Mouse (Mus musculus) MN1 (cell line): ENCODE measurements around the gene Pde8b.

Source experiments
- DNase-seq: peaks from one replicate; pipeline ENCODE4 v3.0.0-alpha.2; 2016; ENCODE audit warnings: low spot score

Gene Pde8b

GRCm38 (mm10) chr13:95019345-95019744 lies 230.8 kb downstream of the Pde8b start:
- DNase-seq, result no peak

DNA sequence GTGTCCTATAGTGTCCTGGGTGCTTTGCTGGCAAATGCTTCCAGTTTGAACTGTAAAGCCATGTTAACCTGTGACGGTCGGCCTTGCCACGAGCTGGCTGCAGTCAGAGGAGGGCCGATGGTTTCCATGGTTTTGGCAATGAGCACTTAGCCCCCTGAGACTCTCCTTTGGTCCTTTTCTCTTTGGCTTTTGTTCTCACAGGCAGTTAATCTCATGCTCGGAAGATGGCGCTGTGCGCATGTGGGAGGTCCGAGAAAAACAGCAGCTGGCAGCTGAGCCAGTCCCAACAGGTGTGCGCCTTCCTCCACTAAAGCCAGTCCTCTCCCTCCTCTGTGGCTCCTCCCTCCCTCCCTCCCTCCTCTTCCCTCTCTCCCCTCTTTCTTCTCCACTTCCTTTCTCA lies 232.2 kb downstream of the Pde8b start:
- DNase-seq, result no peak

DNA sequence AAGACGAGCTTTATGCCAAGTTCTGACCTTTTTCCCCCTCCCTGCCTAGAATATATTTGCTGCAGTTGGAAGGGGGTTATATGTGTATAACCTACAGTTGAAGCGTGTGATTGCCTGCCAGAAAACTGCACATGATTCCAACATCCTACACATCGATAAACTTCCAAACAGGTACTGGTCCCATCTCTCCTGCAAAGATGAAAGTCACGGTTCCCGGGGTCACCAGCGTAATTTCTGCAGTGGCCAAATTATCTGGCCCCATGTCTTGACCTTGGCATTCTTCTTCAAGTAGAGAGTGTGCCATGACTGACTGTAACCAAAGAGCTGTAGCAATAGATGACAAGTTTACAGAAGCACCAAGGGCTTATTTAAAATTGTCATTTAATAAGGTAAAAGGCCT lies 232.9 kb downstream of the Pde8b start:
- DNase-seq, result no peak

DNA sequence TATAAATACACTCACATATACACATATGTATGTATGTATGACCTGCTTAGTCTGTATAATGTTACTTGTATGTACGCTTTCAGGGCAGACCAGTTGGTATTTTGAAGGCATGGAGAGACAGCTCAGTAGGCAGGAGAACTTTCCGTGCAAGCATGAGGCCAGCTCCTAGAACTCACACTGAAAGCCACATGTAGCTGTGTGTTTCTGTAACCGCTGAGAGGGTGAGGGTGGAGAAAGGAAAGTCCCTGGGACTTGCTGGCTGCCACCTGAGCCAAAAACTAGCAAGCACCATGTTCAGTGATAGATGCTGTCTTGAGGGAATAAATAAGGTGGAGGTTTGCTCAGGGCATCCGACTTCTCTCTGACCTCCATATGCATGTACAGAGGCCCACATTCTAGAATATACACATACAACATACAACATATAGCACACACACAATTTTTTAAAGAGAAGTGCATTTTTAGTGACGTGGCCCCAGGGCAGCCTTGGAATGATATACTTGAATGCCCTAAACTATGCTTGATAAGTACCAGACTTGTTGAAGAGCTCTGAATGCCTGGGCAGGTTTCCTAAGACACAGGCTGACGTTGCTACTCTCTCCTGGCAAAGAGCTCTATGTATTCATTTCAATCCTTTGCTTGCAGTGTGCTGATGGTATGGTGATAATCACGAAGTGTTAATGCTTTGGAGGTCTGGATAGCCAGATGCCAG lies 238.4 kb downstream of the Pde8b start:
- no peak for DNase-seq

DNA sequence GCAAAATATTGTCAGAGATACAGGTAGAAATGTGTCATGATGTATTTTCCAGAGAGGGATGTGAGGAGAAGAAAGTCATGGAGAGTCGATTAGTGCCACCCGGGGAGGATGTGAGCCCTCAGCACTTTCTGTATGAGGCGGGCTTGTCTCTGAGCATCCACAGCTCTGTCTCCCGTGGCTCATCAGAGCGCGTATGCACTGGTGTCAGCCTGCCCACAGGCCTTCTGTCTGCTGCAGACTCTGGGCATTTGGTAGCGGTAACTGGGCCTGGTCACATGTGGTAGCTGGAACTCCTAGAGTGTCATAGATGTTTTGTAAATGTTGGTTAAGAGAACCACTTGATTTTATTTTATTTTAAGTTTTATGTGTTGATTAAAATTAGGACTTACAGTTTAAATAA lies 240.9 kb downstream of the Pde8b start:
- DNase-seq, result no peak

GRCm38 (mm10) chr13:95007281-95007680 lies 242.9 kb downstream of the Pde8b start:
- no peak for DNase-seq

DNA sequence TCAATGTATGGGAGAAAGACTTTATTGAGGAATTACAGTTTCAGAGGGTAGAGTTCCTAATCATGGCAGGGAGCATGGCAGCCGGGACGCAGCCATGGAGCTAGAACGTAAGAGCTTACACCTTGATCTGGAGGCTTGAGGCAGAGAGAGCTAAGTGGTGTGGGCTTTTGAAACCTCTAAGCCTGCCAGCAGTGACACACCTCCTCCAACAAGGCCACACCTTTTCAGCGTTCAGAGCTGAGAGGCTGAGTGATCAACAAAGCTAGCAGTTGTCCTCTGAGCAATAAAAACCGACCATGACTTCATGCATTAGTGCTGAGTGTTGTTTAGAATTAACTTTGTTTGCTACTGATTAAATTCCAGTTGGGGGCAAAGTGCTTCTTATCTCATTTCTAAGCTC lies 259.6 kb downstream of the Pde8b start:
- DNase-seq, result peak; percentile 17

GRCm38 (mm10) chr13:94979081-94979480 lies 271.1 kb downstream of the Pde8b start:
- DNase-seq, result no peak

DNA sequence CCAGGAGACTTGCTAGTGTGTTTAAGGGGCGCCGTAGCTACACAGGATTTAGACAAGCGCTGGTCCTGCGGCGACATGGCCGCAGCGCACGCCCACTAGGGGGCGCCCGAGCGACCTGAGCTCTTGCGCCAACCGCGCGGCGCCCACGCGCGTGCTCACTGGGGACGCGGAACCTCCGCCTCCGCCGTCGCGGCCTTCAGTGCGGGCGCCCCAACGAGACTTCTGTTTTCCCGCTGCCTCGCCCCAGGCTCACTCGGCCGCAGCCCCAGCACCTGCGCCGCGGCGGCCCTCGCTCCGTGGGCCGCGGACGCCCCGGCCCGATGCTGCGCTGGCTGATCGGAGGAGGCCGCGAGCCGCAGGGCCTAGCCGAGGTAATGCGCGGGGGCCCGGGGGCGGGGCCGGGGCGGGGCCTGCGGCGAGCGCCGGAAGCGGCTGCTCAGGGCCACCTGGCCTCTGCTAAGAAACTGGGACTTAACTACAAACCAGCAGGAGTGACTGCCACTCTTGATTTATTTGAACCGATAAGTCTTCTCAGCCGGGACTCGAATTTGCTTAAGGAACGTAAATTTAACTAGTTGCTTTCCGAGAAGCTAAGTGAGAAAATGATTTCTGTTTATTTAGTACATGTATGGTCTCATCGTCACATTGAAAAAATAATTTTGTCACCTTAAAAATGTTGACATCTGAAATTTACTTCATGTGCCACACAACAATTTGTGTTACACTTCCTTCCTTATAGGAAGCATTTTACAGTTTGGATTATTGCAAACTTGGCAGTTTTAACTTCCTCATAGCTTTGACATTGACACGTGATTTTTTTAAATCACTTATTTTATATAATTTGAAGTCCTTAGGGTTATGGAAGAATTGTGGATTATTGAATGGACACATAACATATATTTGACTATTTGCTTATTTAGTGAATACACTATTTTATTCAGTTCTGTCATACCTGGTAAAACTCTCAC lies 273.6 kb downstream of the Pde8b start, which contains the start of gene Wdr41:
Wdr41 (plus strand) TSS at position 126 of the 968 bp plus-strand sequence.
- peak; percentile 97 for DNase-seq

- no peak for DNase-seq
These were observed 274.3 kb downstream of the Pde8b start for GRCm38 (mm10) chr13:94975828-94976218.
